Mouse (Mus musculus) MEL (cell line): ENCODE data around the gene Marveld2. TPM values are rescaled to one million over a fixed set of nuclear protein-coding genes. Genes with fewer than 3 reads are reported as not detected.

Experiments used
- DNase-seq: peaks from one replicate; pipeline ENCODE4 v3.0.0; 2011; ENCODE audit warnings: low read depth, low spot score
- H3K27ac ChIP-seq: 2 replicates; pipeline ENCODE4 v1.5.1; 2012; ENCODE audit warnings: low read depth, mild to moderate bottlenecking, control low read depth, low read length, moderate library complexity; ENCODE audit not compliant: control insufficient read depth
- H3K27me3 ChIP-seq, 2 experiments: fragments of 150-350 bp in 1 of 2; sonication (generic) in 1 of 2; 2 replicates each; pipeline ENCODE4 v1.6.1; 2012; ENCODE audit warnings: low read length in 2 of 2, mild to moderate bottlenecking in 2 of 2, improper control_type of control experiment in 1 of 2, moderate library complexity in 1 of 2; ENCODE audit not compliant: insufficient read depth in 2 of 2, control insufficient read depth in 1 of 2
- H3K36me3 ChIP-seq, 2 experiments: 2 replicates each; pipeline ENCODE4 v1.6.1; 2012 to 2014; ENCODE audit warnings: low read length in 2 of 2, improper control_type of control experiment in 1 of 2, inconsistent platforms in 1 of 2, mild to moderate bottlenecking in 1 of 2; ENCODE audit not compliant: insufficient read depth in 2 of 2, control insufficient read depth in 1 of 2
- H3K4me1 ChIP-seq, 2 experiments: fragments of 150-350 bp in 1 of 2; sonication (generic) in 1 of 2; 2 replicates each; pipeline ENCODE4 v1.6.1; 2012; ENCODE audit warnings: low read length in 2 of 2, improper control_type of control experiment in 1 of 2, mild to moderate bottlenecking in 1 of 2; ENCODE audit not compliant: insufficient read depth in 2 of 2, control insufficient read depth in 1 of 2
- H3K4me3 ChIP-seq, 2 experiments: fragments of 150-350 bp in 1 of 2; sonication (generic) in 1 of 2; 2 replicates each; pipeline ENCODE4 v1.5.1; 2012; ENCODE audit warnings: low read depth in 2 of 2, low read length in 2 of 2, mild to moderate bottlenecking in 2 of 2, moderate library complexity in 2 of 2, control low read depth in 1 of 2, improper control_type of control experiment in 1 of 2; ENCODE audit not compliant: control insufficient read depth in 1 of 2, insufficient read depth in 1 of 2
- H3K79me2 ChIP-seq: 2 replicates; pipeline ENCODE4 v1.6.1; 2012; ENCODE audit warnings: mild to moderate bottlenecking, low read length, moderate library complexity; ENCODE audit not compliant: control insufficient read depth, poor library complexity, insufficient read depth
- H3K9ac ChIP-seq: 2 replicates; pipeline ENCODE4 v1.6.1; 2012; ENCODE audit warnings: low read depth, mild to moderate bottlenecking, control low read depth, low read length, moderate library complexity; ENCODE audit not compliant: control insufficient read depth, poor library complexity, severe bottlenecking
- H3K9me3 ChIP-seq: fragments of 150-350 bp; sonication (generic); replicated peaks from 2 replicates; pipeline ENCODE4 v1.6.1; 2012; ENCODE audit warnings: mild to moderate bottlenecking, low read length, improper control_type of control experiment, moderate library complexity; ENCODE audit not compliant: insufficient read depth
- BHLHE40 ChIP-seq: IDR thresholded peaks from 2 replicates; pipeline ENCODE4 v1.6.1; 2012; ENCODE audit warnings: low read depth, mild to moderate bottlenecking, inconsistent platforms, low read length, improper control_type of control experiment, borderline replicate concordance
- CHD1 ChIP-seq: IDR thresholded peaks from 2 replicates; pipeline ENCODE4 v1.6.1; 2012; ENCODE audit warnings: low read depth, mild to moderate bottlenecking, inconsistent platforms, low read length, improper control_type of control experiment
- CTCF ChIP-seq, 3 experiments: IDR thresholded peaks in 2 of 3; conservative IDR thresholded peaks in 1 of 3; 2 replicates each; pipeline ENCODE4 v1.5.1; 2011 to 2012; ENCODE audit warnings: low read length in 3 of 3, low read depth in 2 of 3, mild to moderate bottlenecking in 2 of 3, improper control_type of control experiment in 1 of 3, inconsistent platforms in 1 of 3, mixed read lengths in 1 of 3, moderate library complexity in 1 of 3; ENCODE audit not compliant: control insufficient read depth in 1 of 3, insufficient read depth in 1 of 3, poor library complexity in 1 of 3, severe bottlenecking in 1 of 3
- E2F4 ChIP-seq: IDR thresholded peaks from 2 replicates; pipeline ENCODE4 v1.6.1; 2011; ENCODE audit warnings: low read depth, low read length, improper control_type of control experiment, borderline replicate concordance
- ELF1 ChIP-seq: IDR thresholded peaks from 2 replicates; pipeline ENCODE4 v1.6.1; 2014; ENCODE audit warnings: low read depth, mild to moderate bottlenecking, inconsistent platforms, low read length, improper control_type of control experiment, moderate library complexity
- EP300 ChIP-seq, 2 experiments: IDR thresholded peaks; 2 replicates each; pipeline ENCODE4 v1.6.1; 2011; ENCODE audit warnings: improper control_type of control experiment in 2 of 2, low read length in 2 of 2, low read depth in 1 of 2, mild to moderate bottlenecking in 1 of 2
- HCFC1 ChIP-seq: IDR thresholded peaks from 2 replicates; pipeline ENCODE4 v1.6.1; 2012; ENCODE audit warnings: low read depth, mild to moderate bottlenecking, inconsistent platforms, low read length, improper control_type of control experiment, moderate library complexity
- JUND ChIP-seq: IDR thresholded peaks from 2 replicates; pipeline ENCODE4 v1.6.1; 2011; ENCODE audit warnings: low read depth, mild to moderate bottlenecking, improper control_type of control experiment, low read length
- KAT2A ChIP-seq: conservative IDR thresholded peaks from 2 replicates; pipeline ENCODE4 v1.6.1; 2012; ENCODE audit warnings: low read depth, low read length, improper control_type of control experiment, inconsistent platforms
- MAZ ChIP-seq: IDR thresholded peaks from 2 replicates; pipeline ENCODE4 v1.6.1; 2012; ENCODE audit warnings: low read depth, mild to moderate bottlenecking, inconsistent platforms, low read length, improper control_type of control experiment
- MEF2A ChIP-seq: IDR thresholded peaks from 2 replicates; pipeline ENCODE4 v1.6.1; 2014; ENCODE audit warnings: low read depth, mild to moderate bottlenecking, inconsistent platforms, low read length, improper control_type of control experiment; ENCODE audit not compliant: poor library complexity, insufficient replicate concordance, severe bottlenecking; ENCODE audit errors: extremely low read depth
- MXI1 ChIP-seq: IDR thresholded peaks from 2 replicates; pipeline ENCODE4 v1.6.1; 2011; ENCODE audit warnings: mild to moderate bottlenecking, low read depth, low read length, improper control_type of control experiment
- MYC ChIP-seq: IDR thresholded peaks from 2 replicates; pipeline ENCODE4 v1.6.1; 2011; ENCODE audit warnings: low read depth, mild to moderate bottlenecking, low read length, improper control_type of control experiment, moderate library complexity
- NELFE ChIP-seq: IDR thresholded peaks from 2 replicates; pipeline ENCODE4 v1.6.1; 2011; ENCODE audit warnings: low read depth, low read length, improper control_type of control experiment
- NRF1 ChIP-seq: IDR thresholded peaks from 2 replicates; pipeline ENCODE4 v1.6.1; 2014; ENCODE audit warnings: low read depth, mild to moderate bottlenecking, inconsistent platforms, low read length, improper control_type of control experiment, moderate library complexity; ENCODE audit not compliant: poor library complexity, insufficient read depth, severe bottlenecking
- POLR2A ChIP-seq, 2 experiments: IDR thresholded peaks; 2 replicates each; pipeline ENCODE4 v1.6.1; 2011 to 2012; ENCODE audit warnings: low read length in 2 of 2, mild to moderate bottlenecking in 2 of 2, control low read depth in 1 of 2, improper control_type of control experiment in 1 of 2, low read depth in 1 of 2, moderate library complexity in 1 of 2; ENCODE audit not compliant: control insufficient read depth in 1 of 2, insufficient read depth in 1 of 2, poor library complexity in 1 of 2
- POLR2AphosphoS2 ChIP-seq: IDR thresholded peaks from 2 replicates; pipeline ENCODE4 v1.6.1; 2011; ENCODE audit warnings: low read length, improper control_type of control experiment
- POLR2AphosphoS5 ChIP-seq: IDR thresholded peaks from 2 replicates; pipeline ENCODE4 v1.6.1; 2012; ENCODE audit warnings: low read depth, borderline replicate concordance, mild to moderate bottlenecking, inconsistent platforms, low read length, moderate library complexity, mixed read lengths
- RAD21 ChIP-seq: IDR thresholded peaks from 2 replicates; pipeline ENCODE4 v1.6.1; 2011; ENCODE audit warnings: mild to moderate bottlenecking, low read depth, low read length, improper control_type of control experiment
- SIN3A ChIP-seq: IDR thresholded peaks from 2 replicates; pipeline ENCODE4 v1.6.1; 2012; ENCODE audit warnings: low read length, improper control_type of control experiment, inconsistent platforms
- SMC3 ChIP-seq: IDR thresholded peaks from 2 replicates; pipeline ENCODE4 v1.6.1; 2011; ENCODE audit warnings: low read depth, low read length, improper control_type of control experiment
- TAL1 ChIP-seq: IDR thresholded peaks from 2 replicates; pipeline ENCODE4 v1.6.1; 2012; ENCODE audit warnings: mild to moderate bottlenecking, inconsistent platforms, low read length, moderate library complexity, mixed read lengths
- TBP ChIP-seq: IDR thresholded peaks from 2 replicates; pipeline ENCODE4 v1.8.0; 2011; ENCODE audit warnings: low read depth, low read length, improper control_type of control experiment
- TCF12 ChIP-seq: IDR thresholded peaks from 2 replicates; pipeline ENCODE4 v1.6.1; 2014; ENCODE audit warnings: low read depth, mild to moderate bottlenecking, inconsistent platforms, low read length, improper control_type of control experiment, moderate library complexity
- UBTF ChIP-seq: IDR thresholded peaks from 2 replicates; pipeline ENCODE4 v1.6.1; 2012; ENCODE audit warnings: low read depth, mild to moderate bottlenecking, inconsistent platforms, low read length, improper control_type of control experiment, moderate library complexity, borderline replicate concordance; ENCODE audit not compliant: insufficient read depth
- USF2 ChIP-seq, 2 experiments: IDR thresholded peaks; 2 replicates each; pipeline ENCODE4 v1.6.1; 2011 to 2012; ENCODE audit warnings: improper control_type of control experiment in 2 of 2, low read length in 2 of 2, borderline replicate concordance in 1 of 2, inconsistent platforms in 1 of 2, low read depth in 1 of 2, mild to moderate bottlenecking in 1 of 2; ENCODE audit not compliant: insufficient read depth in 1 of 2
- ZKSCAN1 ChIP-seq: IDR thresholded peaks from 2 replicates; pipeline ENCODE4 v1.6.1; 2012; ENCODE audit warnings: low read depth, mild to moderate bottlenecking, inconsistent platforms, low read length, improper control_type of control experiment, moderate library complexity
- polyA plus RNA-seq, 2 experiments: library from polyadenylated mRNA; stranded (reverse) in 1 of 2; unstranded in 1 of 2; fragments of >175 nt in 1 of 2; fragments of >200 nt in 1 of 2; gene quantifications; 2 replicates each; pipeline versions ENCODE4 v1.2.1 to v1.2.4; 2012; ENCODE audit warnings: low replicate concordance in 2 of 2, low read depth in 1 of 2; ENCODE audit not compliant: insufficient read length in 2 of 2, insufficient read depth in 1 of 2, missing spikeins in 1 of 2
- total RNA-seq: library from RNA; depleted of rRNA; stranded (reverse); fragments of 300-350 nt; gene quantifications from 2 replicates; pipeline ENCODE4 v1.2.3, GENCODE M21; 2012

The Marveld2 gene
- total and polyA plus RNA-seq, 3 experiments: not detected

DNA sequence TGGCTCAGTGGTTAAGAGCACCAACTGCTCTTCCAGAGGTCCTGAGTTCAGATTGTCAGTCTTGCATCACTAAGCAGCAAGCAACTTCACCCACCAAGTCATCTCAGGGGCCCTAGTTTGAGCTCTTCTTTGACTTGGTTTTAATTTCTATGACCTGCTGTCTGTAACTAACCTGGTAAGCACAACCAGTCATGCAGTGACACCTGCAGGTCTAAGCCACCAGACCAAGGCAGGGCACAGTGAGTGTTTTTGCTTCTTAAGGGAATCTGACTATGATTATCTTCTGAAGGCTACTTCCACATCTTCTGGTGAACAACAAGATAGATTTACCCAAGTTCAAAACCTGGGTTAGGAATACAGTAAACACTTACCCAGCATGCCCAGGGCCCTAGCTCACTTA is 36.8 kb downstream of the Marveld2 start:
- no peak for DNase-seq
- Histone ChIP-seq H3K9me3 (no peaks in the 10 kb centered on the region), H3K4me1 (peaks cover 0 to 4% of the 10 kb centered on the region in 2 experiments; a peak in 1 of 4 replicates), H3K79me2 (no peaks in the 10 kb centered on the region), H3K36me3 (no peaks in the 10 kb centered on the region; a peak in 1 of 4 replicates)
- TF ChIP-seq CHD1 (no peak), BHLHE40 (no peak), MXI1 (no peak), SMC3 (0 out of 2 replicates have a peak, but pooled peaks have one; percentile 14), RAD21 (peak; percentile 24), MYC (no peak), POLR2A (IDR thresholded peaks at IDR 0.05; ENCODE audit: control insufficient read depth in 1 of 2, insufficient read depth in 1 of 2, low read depth in 1 of 2, low read length in 2 of 2, poor library complexity in 1 of 2) (no peak), TCF12 (no peak), TAL1 (no peak), KAT2A (no peak), POLR2AphosphoS2 (no peak), ELF1 (no peak), NRF1 (no peak), CTCF (IDR thresholded peaks at IDR 0.05 in 2 of 3, conservative IDR thresholded peaks at IDR 0.05 in 1 of 3; ENCODE audit: control insufficient read depth in 1 of 3, insufficient read depth in 1 of 3, low read depth in 2 of 3, low read length in 3 of 3, poor library complexity in 1 of 3, severe bottlenecking in 1 of 3) (0 out of 6 replicates have a peak, but pooled peaks of 1 of the 3 experiments have one; percentile 2), NELFE (no peak), SIN3A (no peak), POLR2AphosphoS5 (no peak), E2F4 (no peak), TBP (no peak), JUND (no peak)
- TF ChIP-seq, all 39 proteins: peak for 3
- Histone ChIP-seq H3K27me3 (peaks cover 0 to 1% of the 10 kb centered on the region in 2 experiments; a peak in 1 of 4 replicates), H3K4me3 (no peak overlapping the region), H3K27ac (no peak overlapping the region), H3K9ac (no peak overlapping the region)

DNA sequence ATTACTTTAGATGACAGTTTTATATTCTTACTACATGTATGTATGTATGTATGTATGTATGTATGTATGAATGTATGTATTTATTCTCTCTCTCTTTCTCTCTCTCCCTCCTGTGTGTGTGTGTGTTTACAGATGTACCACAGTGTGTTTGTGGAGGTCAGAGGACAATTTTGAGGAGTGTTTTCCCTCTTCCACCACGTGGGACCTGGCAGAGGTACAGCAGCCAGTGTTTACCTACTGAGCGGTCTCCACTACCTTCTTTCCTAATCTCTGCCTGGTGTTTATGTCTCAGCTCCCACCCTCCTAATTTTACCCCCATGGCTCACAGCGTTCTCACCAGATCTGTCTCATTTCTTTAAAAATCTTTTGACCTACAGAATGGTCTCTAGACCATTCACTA is 37.6 kb downstream of the Marveld2 start:
- no peaks in the 10 kb centered on the region for H3K79me2 ChIP-seq
- no peak for DNase-seq
- no peaks in the 10 kb centered on the region for H3K9me3 ChIP-seq
- no peak for TF ChIP-seq E2F4
- TF ChIP-seq POLR2AphosphoS2: no peak
- no peak for TF ChIP-seq JUND
- TF ChIP-seq ZKSCAN1: no peak
- no peak for TF ChIP-seq UBTF
- TF ChIP-seq SIN3A: no peak
- TF ChIP-seq TAL1: no peak
- no peak for TF ChIP-seq MAZ
- no peak for TF ChIP-seq USF2 (IDR thresholded peaks at IDR 0.05; ENCODE audit: borderline replicate concordance in 1 of 2, insufficient read depth in 1 of 2, low read depth in 1 of 2, low read length in 2 of 2)
- no peak for TF ChIP-seq RAD21
- TF ChIP-seq NRF1: no peak
- TF ChIP-seq HCFC1: no peak
- TF ChIP-seq ELF1: no peak
- TF ChIP-seq MEF2A: no peak
- TF ChIP-seq NELFE: no peak
- TF ChIP-seq EP300 (IDR thresholded peaks at IDR 0.05; ENCODE audit: low read depth in 1 of 2, low read length in 2 of 2): no peak
- TF ChIP-seq TBP: no peak
- H3K27me3 ChIP-seq: 0 out of 4 replicates have a peak, but pooled peaks cover 0 to 1% of the 10 kb centered on the region in 2 experiments
- no peaks in the 10 kb centered on the region; a peak in 1 of 4 replicates for H3K36me3 ChIP-seq
- peaks cover 0 to 4% of the 10 kb centered on the region in 2 experiments; a peak in 1 of 4 replicates for H3K4me1 ChIP-seq
- H3K27ac ChIP-seq: no peak overlapping the region
- H3K9ac ChIP-seq: no peak overlapping the region
- H3K4me3 ChIP-seq: no peak overlapping the region
